Mouse (Mus musculus) heart, adult 2 months (tissue): Measurements from ENCODE around the gene Amz1.

ENCODE experiments used
- CTCF ChIP-seq: fragments of 200-600 bp; IDR thresholded peaks from 2 replicates; pipeline ENCODE4 v1.8.1; 2022; ENCODE audit warnings: antibody characterized with exemption, mild to moderate bottlenecking, moderate library complexity
- POLR2A ChIP-seq: fragments of 200-500 bp; IDR thresholded peaks from 2 replicates; pipeline ENCODE4 v1.6.1; 2011; ENCODE audit warnings: mild to moderate bottlenecking, low read depth, low read length, control low read depth; ENCODE audit not compliant: insufficient read depth

GRCm38 (mm10) chr5:140766566-140766965 is 42.6 kb downstream of the Amz1 start:
- no peak for TF ChIP-seq POLR2A
- TF ChIP-seq CTCF: no peak
